Mouse (Mus musculus) left cerebral cortex, adult 11 months (tissue): ENCODE measurements at regions not wholly inside any gene's neighbourhood (a gene's known extent, or its start where the extent isn't known, plus 50 kb on each side); places are given as distances from the start of the nearest gene placed in this dataset.
A peak's percentile ranks its signal among the peaks of the same experiment; 100 is the strongest.

Source experiments
- DNase-seq: peaks from one replicate; pipeline ENCODE4 v3.0.0; 2022; ENCODE audit warnings: low spot score

DNA sequence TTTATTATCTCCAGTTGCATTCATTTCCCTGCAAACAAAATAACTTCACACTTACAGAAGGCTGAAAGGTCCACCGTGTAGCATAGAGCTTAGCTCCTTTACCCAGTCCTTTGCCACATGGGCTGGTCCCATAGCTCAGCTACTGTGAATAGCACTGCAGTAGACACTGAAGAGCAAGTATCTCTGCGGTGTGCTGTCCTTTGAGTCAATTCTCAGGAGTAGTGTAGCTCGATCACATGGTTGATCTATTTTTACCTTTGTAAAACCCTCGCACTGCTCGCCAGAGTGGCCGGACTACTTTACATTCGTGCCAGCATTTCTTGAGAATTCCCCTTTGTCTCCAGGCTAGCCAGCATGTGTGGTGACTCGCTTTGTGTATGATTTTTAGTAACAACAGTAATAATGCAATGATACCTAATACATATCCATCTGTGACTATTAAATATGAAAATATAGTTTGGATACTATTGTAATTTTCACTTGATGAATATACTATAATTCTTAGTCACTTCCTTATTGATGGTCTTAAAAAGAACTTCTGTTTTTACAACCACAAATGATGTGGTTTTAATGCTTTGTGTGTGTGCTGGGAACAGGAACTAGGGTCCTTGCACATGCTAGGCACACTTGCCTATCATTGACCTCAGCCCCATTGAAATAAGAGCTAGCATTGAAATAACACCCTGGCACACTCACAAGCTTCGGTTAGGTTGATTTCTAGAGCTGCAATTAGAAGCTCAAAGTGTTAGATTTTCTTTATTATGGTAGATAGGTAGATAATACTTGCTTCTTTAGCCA is 257.7 kb upstream of the Atp11b start:
- no peak for DNase-seq

DNA sequence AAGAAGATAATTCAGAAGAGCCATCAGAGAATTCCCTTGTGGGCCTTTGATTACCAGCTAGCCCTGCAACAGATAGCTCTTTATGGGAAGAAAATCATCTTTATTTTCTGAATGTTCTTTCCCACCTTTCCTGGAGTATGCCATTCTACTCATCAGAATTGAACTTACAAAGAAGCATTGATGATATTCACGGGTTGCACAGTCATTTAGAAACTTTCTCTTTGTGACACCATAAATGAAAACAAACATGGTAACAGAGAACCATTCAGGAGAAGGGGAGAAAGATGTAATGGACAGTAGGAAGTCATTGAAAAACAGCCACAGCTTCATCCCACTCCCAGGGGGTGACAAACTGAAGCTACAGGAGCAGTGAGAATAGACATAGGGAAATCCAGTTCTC is 243.6 kb upstream of the Atp11b start:
- DNase-seq = no peak

DNA sequence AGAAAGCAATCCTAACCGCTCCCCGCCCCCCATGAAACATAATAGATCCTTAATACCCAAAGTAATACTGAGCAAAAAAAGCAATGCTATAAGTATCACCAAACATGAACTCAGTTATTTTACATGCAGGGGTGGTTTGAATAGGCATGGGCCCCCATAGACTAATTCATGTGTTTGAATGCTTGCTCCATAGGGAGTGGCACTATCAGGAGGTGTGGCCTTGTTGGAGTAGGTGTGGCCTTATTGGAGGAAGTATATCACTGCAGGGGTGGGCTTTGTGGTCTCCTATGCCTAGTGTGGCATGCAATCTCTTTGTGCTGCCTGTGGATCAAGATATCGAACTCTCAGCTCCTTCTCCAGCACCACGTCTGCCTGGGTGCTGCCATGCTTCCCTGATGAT is 237.4 kb upstream of the Atp11b start:
- DNase-seq = no peak

DNA sequence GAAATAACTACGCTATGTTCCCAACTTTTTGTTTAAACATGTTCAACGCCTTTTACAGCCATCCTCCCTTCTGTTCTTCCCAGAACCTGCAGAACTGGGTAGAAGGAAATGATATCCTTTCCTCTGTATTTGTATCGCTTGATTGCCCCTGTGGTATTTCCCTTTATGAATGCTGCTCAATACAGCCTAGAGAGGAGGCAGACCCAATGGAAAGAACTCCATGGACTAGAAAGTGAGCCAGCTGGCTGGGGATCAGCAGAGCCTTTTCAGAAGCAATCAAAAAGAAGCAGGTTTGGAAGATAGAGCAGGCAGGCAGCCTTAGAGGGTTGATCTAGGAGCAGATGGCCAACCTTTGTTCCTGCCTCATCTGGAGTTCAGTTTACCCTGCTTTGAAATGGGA is 233.8 kb upstream of the Atp11b start:
- no peak for DNase-seq

DNA sequence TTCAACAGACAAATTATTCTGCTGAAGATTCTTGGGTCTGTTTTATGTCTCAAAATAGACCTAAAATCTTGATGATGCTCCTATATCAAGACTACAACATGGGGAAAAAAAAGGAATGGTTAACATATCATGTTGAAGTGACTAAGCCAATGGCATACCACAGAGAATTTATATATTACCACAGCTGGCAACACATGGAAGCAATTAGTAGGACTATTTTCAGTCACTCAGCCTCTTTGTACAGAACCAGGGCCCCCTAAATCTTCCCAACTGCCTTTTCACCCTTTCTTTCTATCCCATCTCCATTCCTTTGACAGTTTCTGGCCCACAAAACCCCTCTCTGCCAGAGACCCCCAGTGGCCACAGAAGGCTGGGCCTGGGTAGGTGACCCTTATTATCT is 206.2 kb upstream of the Atp11b start:
- no peak for DNase-seq

DNA sequence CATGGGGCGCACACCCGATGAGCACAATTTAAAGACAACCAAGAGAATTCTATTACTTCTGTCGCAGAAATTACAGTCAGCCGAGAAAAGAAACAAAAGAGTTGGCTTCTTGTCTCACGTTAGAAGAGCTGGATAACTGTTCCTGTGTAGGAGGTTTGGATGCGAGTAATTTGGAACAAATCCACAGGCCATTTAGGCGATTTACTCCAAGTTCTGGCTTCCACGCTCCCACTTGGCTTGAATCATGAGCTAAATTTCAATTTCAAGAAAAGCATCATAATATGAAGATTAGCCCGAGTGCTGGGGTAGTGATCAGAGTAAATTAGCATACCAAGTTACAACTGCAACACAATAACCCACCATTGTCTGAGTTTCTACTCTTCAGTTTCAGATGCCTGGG is 202.1 kb upstream of the Atp11b start:
- DNase-seq = no peak

DNA sequence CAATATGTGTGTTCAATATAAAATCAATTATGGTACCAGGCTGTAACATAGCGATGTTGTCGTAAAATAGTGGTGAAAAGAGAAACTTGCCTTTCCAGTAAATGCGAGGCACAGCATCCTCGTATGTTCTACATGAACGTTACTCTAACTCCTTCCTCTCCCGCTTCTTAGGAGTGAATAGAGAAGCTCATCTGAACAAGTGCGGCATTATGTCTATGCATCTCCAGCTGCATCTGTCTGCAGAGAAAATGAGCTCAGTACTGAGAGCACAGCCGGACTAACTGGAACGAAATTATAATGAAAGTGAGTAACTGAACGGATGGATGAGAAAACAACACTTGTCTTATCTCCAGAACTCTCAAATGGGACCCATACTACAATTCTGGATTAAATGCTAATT is 193.5 kb upstream of the Atp11b start:
- DNase-seq = no peak

DNA sequence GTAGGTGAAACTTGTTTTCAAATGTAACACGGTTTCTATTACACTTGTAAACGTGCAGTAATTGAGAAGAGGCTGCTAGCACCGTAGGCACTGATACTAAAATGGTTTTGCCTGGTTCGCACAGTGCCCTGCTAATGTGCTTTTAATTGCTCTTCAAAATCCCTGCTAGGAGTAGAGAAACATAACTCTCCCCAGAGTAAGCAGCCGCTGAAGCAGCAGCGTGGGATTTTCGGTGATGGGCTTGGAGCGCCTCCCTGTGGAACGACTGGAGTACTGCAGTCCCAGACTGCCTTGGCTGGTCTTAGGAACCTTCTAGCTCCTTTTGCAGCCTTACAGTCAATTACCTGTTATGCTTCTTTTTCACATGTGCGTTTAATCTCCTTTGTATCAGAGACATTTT is 179.5 kb upstream of the Atp11b start:
- DNase-seq = peak; percentile 46
